Mouse (Mus musculus): ENCODE measurements around the gene P4hb.
"Not testable (repeated sequence)": the region's sequence is repeated elsewhere in the genome, so short reads cannot be mapped to it uniquely, and the experiment has no call there.

P4hb gene

DNA sequence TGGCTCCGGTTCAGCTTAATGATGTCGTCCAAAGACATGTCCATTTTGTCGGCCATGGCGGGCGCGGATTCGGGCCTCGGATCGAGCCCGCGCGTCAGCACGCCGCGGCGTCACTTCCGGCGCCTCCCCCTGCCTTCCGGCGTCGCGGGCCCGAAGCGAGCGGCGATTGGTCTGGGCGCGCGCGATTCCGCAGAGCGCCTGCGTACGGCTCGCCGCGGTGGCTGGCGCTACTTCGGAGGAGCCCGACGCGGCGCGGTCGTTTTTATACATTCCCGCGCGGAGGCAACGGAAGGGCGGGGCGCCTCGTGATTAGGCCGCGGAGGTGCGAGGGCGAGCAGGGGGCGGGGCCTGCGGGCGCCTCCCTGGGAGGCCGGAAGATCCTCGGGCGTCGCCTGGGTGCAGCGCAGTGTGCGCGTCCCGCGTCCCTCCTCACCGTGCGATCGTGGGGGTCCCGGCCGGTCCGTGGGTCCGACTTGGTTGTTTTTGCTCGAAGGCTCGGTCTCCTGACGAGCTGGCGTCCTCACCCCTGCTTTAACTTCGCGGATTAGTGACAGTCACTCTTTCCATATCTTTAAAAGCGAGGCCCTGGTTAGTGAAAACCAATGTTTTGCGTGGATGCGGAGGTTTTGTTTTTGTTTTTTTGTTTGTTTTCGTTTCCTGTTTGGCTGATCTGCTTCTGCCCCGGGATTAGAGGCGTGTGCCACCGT is 25.4 kb upstream of the P4hb start, which contains the start of the genes Alyref and Anapc11:
Gene Alyref (minus strand): TSS at position 83 of the 707 bp plus-strand sequence.
Gene Anapc11 (plus strand): TSS at position 139 of the 707 bp plus-strand sequence.
- DNase-seq (ENCODE audit: low read depth, low spot score) = peak; percentile 99

DNA sequence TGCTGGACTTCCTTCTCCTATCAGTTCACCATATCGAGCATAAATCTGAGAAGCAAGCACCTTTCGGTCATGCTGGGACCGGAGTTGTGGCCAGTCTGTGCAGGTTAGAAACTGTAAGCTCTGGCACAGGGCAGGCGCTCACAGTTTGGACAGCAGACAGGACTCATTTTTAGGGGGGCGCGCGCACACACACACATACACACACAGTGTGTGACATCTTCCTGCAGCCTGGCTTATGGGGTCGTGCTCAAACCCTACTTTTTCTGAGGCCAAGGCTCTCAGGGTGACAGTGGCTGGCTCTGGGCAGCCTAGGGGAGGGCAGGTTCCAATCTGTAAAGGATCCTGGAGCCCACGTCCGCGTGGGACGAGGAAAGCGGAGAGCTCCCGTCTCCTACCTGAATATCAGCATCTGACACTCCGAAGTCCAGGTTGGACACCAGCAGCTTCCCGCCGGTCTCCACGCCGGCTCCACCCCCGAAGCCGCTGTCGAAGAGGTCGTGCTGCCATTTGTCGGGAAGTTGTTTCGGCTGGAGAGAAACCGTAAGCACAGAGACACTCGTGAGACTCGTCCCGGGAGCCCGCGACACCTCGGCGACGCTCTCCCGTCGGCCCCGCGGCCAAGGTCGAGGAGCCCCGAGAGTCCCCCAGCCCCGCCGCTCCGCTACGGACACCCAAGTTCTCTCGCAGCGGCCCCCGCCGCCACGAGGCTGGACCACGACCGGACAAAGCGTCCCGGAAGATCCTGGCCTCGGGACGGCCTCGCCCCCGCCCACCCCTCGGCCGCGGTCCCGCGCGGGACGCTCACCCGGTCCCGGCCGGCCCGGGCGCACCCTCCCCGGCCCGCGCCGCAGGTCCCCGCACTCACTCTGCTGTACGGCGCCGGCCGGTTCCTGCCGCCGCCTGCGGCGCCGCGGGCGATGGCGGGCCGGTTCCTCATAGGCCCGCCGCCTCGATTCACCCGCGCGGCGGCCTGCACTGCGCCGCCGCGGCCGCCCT is 24.5 kb upstream of the P4hb start:
- peak; percentile 52 for DNase-seq (ENCODE audit: low read depth, low spot score)

DNA sequence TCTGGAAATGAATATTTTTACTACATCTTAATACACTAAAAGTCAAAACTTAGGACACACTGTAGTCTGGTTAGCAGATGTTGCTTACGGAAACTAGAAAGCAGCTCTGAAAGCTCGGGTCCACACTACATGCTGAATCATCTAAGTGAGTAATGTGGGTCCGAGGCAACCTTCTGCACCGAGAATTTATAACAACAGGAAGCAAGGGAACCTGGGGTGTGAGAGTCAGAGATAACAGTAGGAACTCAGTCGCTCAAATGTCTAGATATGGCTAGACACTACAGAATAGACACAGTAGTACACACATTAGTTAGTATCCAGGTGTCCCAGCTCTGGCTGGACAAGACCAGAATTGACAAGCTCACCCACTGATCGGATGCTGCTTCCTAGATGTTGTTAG is 15.5 kb upstream of the P4hb start:
- no peak for DNase-seq (ENCODE audit: low read depth, low spot score)

DNA sequence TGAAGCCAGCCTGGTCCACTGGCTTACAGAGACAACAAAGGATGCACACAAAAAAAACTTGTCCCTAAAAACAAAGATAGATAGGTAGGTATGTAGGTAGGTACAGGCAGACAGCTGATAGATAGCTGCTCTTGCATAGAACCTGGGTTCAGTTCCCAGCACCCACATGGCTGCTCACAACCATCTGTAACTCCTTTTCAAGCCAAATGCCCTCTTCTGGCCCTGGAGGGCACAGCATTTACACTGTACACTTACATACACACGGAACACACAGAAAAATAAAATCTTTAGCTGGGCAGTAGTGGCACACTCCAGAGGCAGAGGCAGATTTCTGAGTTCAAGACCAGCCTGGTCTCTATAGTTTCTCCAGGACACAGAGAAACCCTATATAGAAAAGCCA is 10.9 kb upstream of the P4hb start:
- no peak for DNase-seq (ENCODE audit: low read depth, low spot score)

DNA sequence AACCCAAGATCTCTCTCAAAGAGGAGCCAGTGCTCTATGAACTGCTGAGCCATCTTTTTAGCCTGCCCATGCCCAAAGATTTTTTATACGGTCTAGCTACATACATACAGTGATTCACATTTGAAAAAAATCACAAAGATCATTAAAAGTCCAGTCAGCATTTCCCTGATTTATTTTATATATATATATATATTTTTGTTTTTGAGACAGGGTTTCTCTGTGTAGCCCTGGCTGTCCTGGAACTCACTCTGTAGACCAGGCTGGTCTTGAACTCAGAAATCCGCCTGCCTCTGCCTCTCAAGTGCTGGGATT is 9.9 kb upstream of the P4hb start:
- not testable (repeated sequence) for DNase-seq (ENCODE audit: low read depth, low spot score)

DNA sequence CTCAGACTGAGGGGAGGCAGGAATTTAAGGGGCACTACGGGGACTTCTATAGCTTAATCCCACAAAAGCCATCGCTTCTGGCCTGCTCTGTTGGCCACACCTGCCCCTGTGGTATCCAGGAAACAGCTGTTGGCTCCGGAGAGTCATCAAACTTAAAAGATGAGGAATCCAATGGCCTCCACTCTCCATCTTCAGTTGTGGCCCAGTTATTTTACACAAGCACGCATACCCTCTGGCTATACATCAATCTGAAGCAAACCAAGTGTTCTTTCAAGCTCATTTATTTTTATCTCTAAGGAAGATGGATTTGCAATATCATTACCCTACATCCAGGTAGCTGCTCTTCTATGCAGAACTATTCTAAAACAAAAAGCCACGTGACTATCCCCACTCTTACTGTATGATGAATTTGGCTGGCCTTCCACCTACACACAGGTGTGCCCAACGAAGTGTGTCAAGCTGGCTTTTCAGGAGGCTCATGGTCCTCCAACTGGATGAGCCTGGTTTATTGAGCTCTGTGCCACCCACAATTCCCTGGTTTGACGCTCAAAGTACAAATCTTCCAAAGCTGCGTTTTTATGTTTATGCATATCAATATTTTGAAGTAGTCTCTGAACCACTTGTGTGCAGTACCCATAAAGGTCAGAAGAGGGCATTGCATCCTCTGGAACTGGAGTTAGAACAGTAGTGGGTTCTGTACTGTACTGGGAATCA is 9.4 kb upstream of the P4hb start:
- DNase-seq (ENCODE audit: low read depth, low spot score) = peak; percentile 83

DNA sequence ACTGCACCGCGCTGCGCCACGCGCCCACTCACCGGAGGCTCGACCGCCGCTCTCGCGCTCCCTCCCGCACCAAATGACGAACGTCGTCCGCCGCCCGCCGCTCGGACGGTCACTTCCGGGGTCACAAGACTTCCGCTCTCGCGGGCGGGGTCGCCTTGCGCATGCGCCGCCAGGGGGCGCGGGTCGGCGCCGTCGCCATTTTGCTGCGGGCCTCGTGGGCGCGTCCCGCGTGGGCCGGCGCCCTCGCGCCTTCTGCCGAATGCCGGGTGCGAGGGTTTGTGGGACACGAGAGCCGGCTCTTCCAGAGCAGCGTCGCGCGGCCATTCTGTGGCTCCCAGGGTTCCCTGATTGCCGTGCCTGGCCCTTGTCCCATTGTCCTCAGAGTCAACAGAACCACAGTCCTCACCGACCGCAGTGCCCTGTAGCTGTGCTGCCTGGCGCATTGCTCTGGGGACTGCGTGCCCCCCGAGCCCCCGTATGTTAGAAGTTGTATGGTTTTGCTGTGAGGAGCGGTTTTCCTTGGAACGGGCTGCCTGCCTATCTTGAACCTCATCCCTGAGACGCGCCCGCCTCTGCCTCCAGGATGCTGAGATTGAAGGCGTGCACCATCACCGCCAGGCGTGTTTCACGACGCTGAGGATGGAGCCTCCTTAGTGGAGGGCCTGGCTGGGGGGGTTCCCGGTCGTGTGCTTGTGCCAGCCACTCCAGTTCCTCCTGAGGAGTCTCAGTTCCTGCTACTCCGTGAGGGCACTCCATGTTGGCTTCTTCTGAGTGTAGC is 8.6 kb upstream of the P4hb start, which contains the start of gene Arhgdia:
Gene Arhgdia (minus strand): TSS at position 135 of the 778 bp plus-strand sequence.
- DNase-seq (ENCODE audit: low read depth, low spot score) = peak; percentile 94

GRCm38 (mm10) chr11:120580871-120581331 is 7.8 kb upstream of the P4hb start:
- peak; percentile 68 for DNase-seq (ENCODE audit: low read depth, low spot score)

DNA sequence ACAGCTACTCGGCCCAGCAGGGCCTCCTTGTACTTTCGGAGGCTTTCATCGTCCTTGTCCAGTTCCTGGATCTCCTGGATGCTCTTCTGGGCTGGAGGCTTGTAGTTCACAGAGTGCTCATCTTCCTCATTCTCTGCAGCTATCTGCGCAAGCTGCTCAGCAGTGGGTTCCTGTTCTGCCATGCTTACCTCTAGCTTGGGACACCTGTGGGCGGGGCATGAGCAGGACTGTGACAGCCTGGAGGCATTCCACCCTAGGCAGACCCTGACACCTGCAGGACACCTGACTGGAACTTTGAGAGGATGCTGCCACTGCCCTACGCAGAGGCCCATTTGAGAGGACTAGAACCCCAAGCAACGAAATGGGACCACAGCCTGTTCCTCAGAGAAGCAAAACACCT is 7.1 kb upstream of the P4hb start:
- DNase-seq (ENCODE audit: low read depth, low spot score) = peak; percentile 44

GRCm38 (mm10) chr11:120579316-120580107 is 6.5 kb upstream of the P4hb start:
- DNase-seq (ENCODE audit: low read depth, low spot score) = peak; percentile 85

GRCm38 (mm10) chr11:120578694-120579243 is 5.7 kb upstream of the P4hb start:
- no peak for DNase-seq (ENCODE audit: low read depth, low spot score)

- no peak for DNase-seq (ENCODE audit: low read depth, low spot score)
These were observed 5.1 kb upstream of the P4hb start for GRCm38 (mm10) chr11:120578024-120578693.

DNA sequence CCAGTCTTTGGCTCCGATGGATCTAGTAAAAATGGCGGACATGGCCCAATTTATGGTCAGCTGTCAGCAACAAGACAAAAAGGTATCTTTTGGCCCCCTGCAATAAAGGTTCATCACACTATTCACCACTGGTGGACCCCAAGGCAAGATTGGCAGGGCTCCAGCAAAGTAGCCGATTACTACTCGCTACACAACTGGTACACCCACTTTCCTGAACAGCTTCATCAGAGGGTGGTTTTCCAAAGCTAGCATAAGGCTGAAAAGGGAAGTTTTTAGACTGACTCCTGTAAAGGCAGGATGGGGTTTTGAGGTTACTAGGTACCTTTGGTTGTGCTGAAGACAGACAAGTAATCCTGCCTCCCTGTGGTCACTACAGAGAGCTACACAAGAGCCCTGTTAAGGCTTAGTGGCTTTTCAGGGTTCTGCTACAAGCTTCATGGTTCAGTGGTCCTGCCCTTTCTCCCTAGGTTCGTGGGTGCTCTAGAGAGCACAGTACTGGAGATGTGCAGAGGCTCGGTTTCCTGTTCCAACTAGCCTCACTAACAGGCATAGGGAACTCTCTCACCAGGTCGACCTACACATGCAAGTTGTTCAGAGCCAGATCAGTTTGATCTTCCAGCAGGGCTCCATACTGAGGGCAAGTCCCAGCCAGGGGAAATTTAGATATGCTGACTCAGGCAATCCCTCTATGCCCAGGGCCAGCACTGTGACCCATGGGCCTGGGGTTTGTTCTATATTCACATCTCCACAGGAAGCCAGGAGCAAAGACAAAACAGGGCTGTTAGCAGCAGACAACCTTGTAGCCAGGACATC is 4.4 kb upstream of the P4hb start:
- DNase-seq (ENCODE audit: low read depth, low spot score) = peak; percentile 63

GRCm38 (mm10) chr11:120576365-120576981 is 3.4 kb upstream of the P4hb start:
- no peak for DNase-seq (ENCODE audit: low read depth, low spot score)

- no peak for DNase-seq (ENCODE audit: low read depth, low spot score)
These were observed 2.9 kb upstream of the P4hb start for GRCm38 (mm10) chr11:120575940-120576339.

- no peak for DNase-seq (ENCODE audit: low read depth, low spot score)
These were observed 2.0 kb upstream of the P4hb start for GRCm38 (mm10) chr11:120575046-120575445.

DNA sequence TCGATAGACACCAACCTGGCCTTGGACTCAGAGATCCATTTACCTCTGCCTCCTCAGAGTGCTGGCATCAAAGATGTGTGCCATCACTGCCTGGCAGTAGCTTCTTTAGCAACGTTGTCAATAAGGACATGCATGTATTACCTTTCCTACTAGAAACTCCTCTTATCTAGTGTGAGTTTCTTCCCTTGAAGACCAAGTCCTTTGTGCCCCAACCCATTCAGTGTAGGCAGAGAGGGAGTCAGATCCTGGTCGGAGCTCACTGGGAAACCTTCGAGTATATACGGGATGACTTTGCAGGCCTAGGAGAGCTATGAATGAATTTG is 1.2 kb upstream of the P4hb start:
- DNase-seq (ENCODE audit: low read depth, low spot score) = peak; percentile 39

Data from CD4-positive, CD25-positive, alpha-beta regulatory T cell, adult 2 months (primary cell).